Mouse (Mus musculus) MEL (cell line): ENCODE data around the gene Map3k15. TPM values are rescaled to one million over a fixed set of nuclear protein-coding genes. Genes with fewer than 3 reads are reported as not detected.
A peak's percentile ranks its signal among the peaks of the same experiment; 100 is the strongest.

Experiments used
- DNase-seq: peaks from one replicate; pipeline ENCODE4 v3.0.0; 2011; ENCODE audit warnings: low read depth, low spot score
- H3K27ac ChIP-seq: 2 replicates; pipeline ENCODE4 v1.5.1; 2012; ENCODE audit warnings: low read depth, mild to moderate bottlenecking, control low read depth, low read length, moderate library complexity; ENCODE audit not compliant: control insufficient read depth
- H3K27me3 ChIP-seq, 2 experiments: fragments of 150-350 bp in 1 of 2; sonication (generic) in 1 of 2; 2 replicates each; pipeline ENCODE4 v1.6.1; 2012; ENCODE audit warnings: low read length in 2 of 2, mild to moderate bottlenecking in 2 of 2, improper control_type of control experiment in 1 of 2, moderate library complexity in 1 of 2; ENCODE audit not compliant: insufficient read depth in 2 of 2, control insufficient read depth in 1 of 2
- H3K36me3 ChIP-seq, 2 experiments: 2 replicates each; pipeline ENCODE4 v1.6.1; 2012 to 2014; ENCODE audit warnings: low read length in 2 of 2, improper control_type of control experiment in 1 of 2, inconsistent platforms in 1 of 2, mild to moderate bottlenecking in 1 of 2; ENCODE audit not compliant: insufficient read depth in 2 of 2, control insufficient read depth in 1 of 2
- H3K4me1 ChIP-seq, 2 experiments: fragments of 150-350 bp in 1 of 2; sonication (generic) in 1 of 2; 2 replicates each; pipeline ENCODE4 v1.6.1; 2012; ENCODE audit warnings: low read length in 2 of 2, improper control_type of control experiment in 1 of 2, mild to moderate bottlenecking in 1 of 2; ENCODE audit not compliant: insufficient read depth in 2 of 2, control insufficient read depth in 1 of 2
- H3K4me3 ChIP-seq, 2 experiments: fragments of 150-350 bp in 1 of 2; sonication (generic) in 1 of 2; 2 replicates each; pipeline ENCODE4 v1.5.1; 2012; ENCODE audit warnings: low read depth in 2 of 2, low read length in 2 of 2, mild to moderate bottlenecking in 2 of 2, moderate library complexity in 2 of 2, control low read depth in 1 of 2, improper control_type of control experiment in 1 of 2; ENCODE audit not compliant: control insufficient read depth in 1 of 2, insufficient read depth in 1 of 2
- H3K79me2 ChIP-seq: 2 replicates; pipeline ENCODE4 v1.6.1; 2012; ENCODE audit warnings: mild to moderate bottlenecking, low read length, moderate library complexity; ENCODE audit not compliant: control insufficient read depth, poor library complexity, insufficient read depth
- H3K9ac ChIP-seq: 2 replicates; pipeline ENCODE4 v1.6.1; 2012; ENCODE audit warnings: low read depth, mild to moderate bottlenecking, control low read depth, low read length, moderate library complexity; ENCODE audit not compliant: control insufficient read depth, poor library complexity, severe bottlenecking
- H3K9me3 ChIP-seq: fragments of 150-350 bp; sonication (generic); replicated peaks from 2 replicates; pipeline ENCODE4 v1.6.1; 2012; ENCODE audit warnings: mild to moderate bottlenecking, low read length, improper control_type of control experiment, moderate library complexity; ENCODE audit not compliant: insufficient read depth
- BHLHE40 ChIP-seq: IDR thresholded peaks from 2 replicates; pipeline ENCODE4 v1.6.1; 2012; ENCODE audit warnings: low read depth, mild to moderate bottlenecking, inconsistent platforms, low read length, improper control_type of control experiment, borderline replicate concordance
- CTCF ChIP-seq, 3 experiments: IDR thresholded peaks in 2 of 3; conservative IDR thresholded peaks in 1 of 3; 2 replicates each; pipeline ENCODE4 v1.5.1; 2011 to 2012; ENCODE audit warnings: low read length in 3 of 3, low read depth in 2 of 3, mild to moderate bottlenecking in 2 of 3, improper control_type of control experiment in 1 of 3, inconsistent platforms in 1 of 3, mixed read lengths in 1 of 3, moderate library complexity in 1 of 3; ENCODE audit not compliant: control insufficient read depth in 1 of 3, insufficient read depth in 1 of 3, poor library complexity in 1 of 3, severe bottlenecking in 1 of 3
- EP300 ChIP-seq, 2 experiments: IDR thresholded peaks; 2 replicates each; pipeline ENCODE4 v1.6.1; 2011; ENCODE audit warnings: improper control_type of control experiment in 2 of 2, low read length in 2 of 2, low read depth in 1 of 2, mild to moderate bottlenecking in 1 of 2
- ETS1 ChIP-seq: IDR thresholded peaks from 2 replicates; pipeline ENCODE4 v1.6.1; 2012; ENCODE audit warnings: low read depth, mild to moderate bottlenecking, inconsistent platforms, low read length, improper control_type of control experiment, moderate library complexity
- GATA1 ChIP-seq: IDR thresholded peaks from 2 replicates; pipeline ENCODE4 v1.6.1; 2011; ENCODE audit warnings: low read depth, low read length, improper control_type of control experiment
- HCFC1 ChIP-seq: IDR thresholded peaks from 2 replicates; pipeline ENCODE4 v1.6.1; 2012; ENCODE audit warnings: low read depth, mild to moderate bottlenecking, inconsistent platforms, low read length, improper control_type of control experiment, moderate library complexity
- MAZ ChIP-seq: IDR thresholded peaks from 2 replicates; pipeline ENCODE4 v1.6.1; 2012; ENCODE audit warnings: low read depth, mild to moderate bottlenecking, inconsistent platforms, low read length, improper control_type of control experiment
- MXI1 ChIP-seq: IDR thresholded peaks from 2 replicates; pipeline ENCODE4 v1.6.1; 2011; ENCODE audit warnings: mild to moderate bottlenecking, low read depth, low read length, improper control_type of control experiment
- MYC ChIP-seq: IDR thresholded peaks from 2 replicates; pipeline ENCODE4 v1.6.1; 2011; ENCODE audit warnings: low read depth, mild to moderate bottlenecking, low read length, improper control_type of control experiment, moderate library complexity
- POLR2AphosphoS5 ChIP-seq: IDR thresholded peaks from 2 replicates; pipeline ENCODE4 v1.6.1; 2012; ENCODE audit warnings: low read depth, borderline replicate concordance, mild to moderate bottlenecking, inconsistent platforms, low read length, moderate library complexity, mixed read lengths
- RAD21 ChIP-seq: IDR thresholded peaks from 2 replicates; pipeline ENCODE4 v1.6.1; 2011; ENCODE audit warnings: mild to moderate bottlenecking, low read depth, low read length, improper control_type of control experiment
- SIN3A ChIP-seq: IDR thresholded peaks from 2 replicates; pipeline ENCODE4 v1.6.1; 2012; ENCODE audit warnings: low read length, improper control_type of control experiment, inconsistent platforms
- SMC3 ChIP-seq: IDR thresholded peaks from 2 replicates; pipeline ENCODE4 v1.6.1; 2011; ENCODE audit warnings: low read depth, low read length, improper control_type of control experiment
- USF1 ChIP-seq: IDR thresholded peaks from 2 replicates; pipeline ENCODE4 v1.6.1; 2014; ENCODE audit warnings: low read depth, mild to moderate bottlenecking, inconsistent platforms, low read length, improper control_type of control experiment, moderate library complexity
- USF2 ChIP-seq, 2 experiments: IDR thresholded peaks; 2 replicates each; pipeline ENCODE4 v1.6.1; 2011 to 2012; ENCODE audit warnings: improper control_type of control experiment in 2 of 2, low read length in 2 of 2, borderline replicate concordance in 1 of 2, inconsistent platforms in 1 of 2, low read depth in 1 of 2, mild to moderate bottlenecking in 1 of 2; ENCODE audit not compliant: insufficient read depth in 1 of 2
- ZC3H11A ChIP-seq: IDR thresholded peaks from 2 replicates; pipeline ENCODE4 v1.6.1; 2012; ENCODE audit warnings: low read depth, mild to moderate bottlenecking, inconsistent platforms, low read length, improper control_type of control experiment
- ZKSCAN1 ChIP-seq: IDR thresholded peaks from 2 replicates; pipeline ENCODE4 v1.6.1; 2012; ENCODE audit warnings: low read depth, mild to moderate bottlenecking, inconsistent platforms, low read length, improper control_type of control experiment, moderate library complexity
- ZMIZ1 ChIP-seq: IDR thresholded peaks from 2 replicates; pipeline ENCODE4 v1.6.1; 2012; ENCODE audit warnings: low read depth, mild to moderate bottlenecking, inconsistent platforms, low read length, improper control_type of control experiment, moderate library complexity
- ZNF384 ChIP-seq: IDR thresholded peaks from 2 replicates; pipeline ENCODE4 v1.6.1; 2012; ENCODE audit warnings: low read depth, mild to moderate bottlenecking, inconsistent platforms, low read length, improper control_type of control experiment
- polyA plus RNA-seq, 2 experiments: library from polyadenylated mRNA; stranded (reverse) in 1 of 2; unstranded in 1 of 2; fragments of >175 nt in 1 of 2; fragments of >200 nt in 1 of 2; gene quantifications; 2 replicates each; pipeline versions ENCODE4 v1.2.1 to v1.2.4; 2012; ENCODE audit warnings: low replicate concordance in 2 of 2, low read depth in 1 of 2; ENCODE audit not compliant: insufficient read length in 2 of 2, insufficient read depth in 1 of 2, missing spikeins in 1 of 2
- total RNA-seq: library from RNA; depleted of rRNA; stranded (reverse); fragments of 300-350 nt; gene quantifications from 2 replicates; pipeline ENCODE4 v1.2.3, GENCODE M21; 2012

Gene Map3k15
- total and polyA plus RNA-seq, 3 experiments = 14.8 to 16.9 TPM; not detected in 1

DNA sequence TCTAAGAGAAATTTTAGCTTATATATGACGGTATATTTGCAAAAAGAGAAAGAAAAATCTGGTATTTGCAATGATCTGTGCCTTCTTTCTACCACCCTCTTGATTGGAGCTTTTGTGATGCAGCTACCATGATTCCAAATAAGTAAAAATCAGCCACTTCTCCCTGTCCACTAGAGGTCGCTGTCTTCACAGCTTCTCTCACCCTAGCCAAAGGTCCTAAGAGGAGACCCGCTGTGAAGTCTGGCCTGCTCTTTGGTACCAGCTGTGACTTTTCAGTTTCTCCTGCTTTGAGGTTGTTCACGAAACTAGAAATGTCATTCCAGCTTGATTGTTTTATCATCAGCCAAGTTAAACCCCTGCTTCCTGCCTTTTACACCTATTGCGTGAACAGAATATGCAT, 14.5 kb upstream of the Map3k15 start:
- Histone ChIP-seq H3K9ac (peak overlapping the region; percentile 20), H3K27ac (no peak overlapping the region), H3K79me2 (no peaks in the 10 kb centered on the region), H3K4me1 (peaks cover 2 to 10% of the 10 kb centered on the region in 2 experiments; a peak in 2 of 4 replicates), H3K27me3 (no peaks in the 10 kb centered on the region), H3K9me3 (no peaks in the 10 kb centered on the region), H3K4me3 (no peak overlapping the region), H3K36me3 (peaks cover 0 to 7% of the 10 kb centered on the region in 2 experiments; a peak in 2 of 4 replicates)
- peak; percentile 88 for DNase-seq
- TF ChIP-seq ZMIZ1 (no peak), GATA1 (no peak), SMC3 (peak; percentile 93), ZC3H11A (peak; percentile 66), CTCF (IDR thresholded peaks at IDR 0.05 in 2 of 3, conservative IDR thresholded peaks at IDR 0.05 in 1 of 3; ENCODE audit: control insufficient read depth in 1 of 3, insufficient read depth in 1 of 3, low read depth in 2 of 3, low read length in 3 of 3, poor library complexity in 1 of 3, severe bottlenecking in 1 of 3) (peak; percentile 80 to 97 (median 92)), MYC (no peak), RAD21 (peak; percentile 91), USF1 (no peak), ZKSCAN1 (no peak)

- Histone ChIP-seq H3K79me2 (no peaks in the 10 kb centered on the region), H3K4me1 (peaks cover 2 to 10% of the 10 kb centered on the region in 2 experiments; a peak in 2 of 4 replicates), H3K27ac (no peak overlapping the region), H3K36me3 (peaks cover 0 to 7% of the 10 kb centered on the region in 2 experiments; a peak in 2 of 4 replicates), H3K4me3 (no peak overlapping the region), H3K9ac (no peak overlapping the region), H3K27me3 (no peaks in the 10 kb centered on the region), H3K9me3 (no peaks in the 10 kb centered on the region)
- peak; percentile 56 for DNase-seq
- TF ChIP-seq ZNF384 = peak; percentile 87
- no peak for TF ChIP-seq MAZ
- peak; percentile 10; the same call in 1 of the 2 replicates for TF ChIP-seq SMC3
Observed at GRCm38 (mm10) chrX:159976243-159976642, 12.0 kb upstream of the Map3k15 start.

DNA sequence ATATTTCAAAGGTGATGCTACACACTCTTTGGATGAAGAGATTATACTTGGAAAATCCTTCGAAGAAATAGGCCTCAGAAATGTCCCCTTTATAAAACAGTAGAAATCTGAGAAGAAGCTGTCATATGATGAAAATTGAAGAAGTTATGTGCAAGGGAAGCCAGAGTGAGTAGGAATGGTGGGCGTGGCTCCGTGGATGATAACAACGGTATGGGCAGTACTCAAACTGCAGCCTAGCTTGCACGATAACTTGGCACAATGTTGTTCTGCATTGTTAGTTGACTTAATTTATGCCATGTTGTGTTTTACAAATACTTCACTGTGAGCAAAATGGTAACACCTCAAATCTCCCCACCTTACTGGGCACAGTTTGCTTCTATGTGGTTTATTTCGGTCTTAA, 7.6 kb downstream of the Map3k15 start:
- no peaks in the 10 kb centered on the region for H3K27me3 ChIP-seq
- no peaks in the 10 kb centered on the region for H3K79me2 ChIP-seq
- H3K9ac ChIP-seq = no peak overlapping the region

More for the DNA sequence above, 7.6 kb downstream of the Map3k15 start:
- peak; percentile 54; the same call in 1 of the 2 replicates for TF ChIP-seq SIN3A
- TF ChIP-seq HCFC1 = 0 out of 2 replicates have a peak, but pooled peaks have one; percentile 21
- TF ChIP-seq EP300 (IDR thresholded peaks at IDR 0.05; ENCODE audit: low read depth in 1 of 2, low read length in 2 of 2) = peak; percentile 35 to 48; a peak in 3 of 4 replicates
- TF ChIP-seq POLR2AphosphoS5 = no peak
- no peak for TF ChIP-seq BHLHE40
- TF ChIP-seq USF1 = no peak
- 0 out of 2 replicates have a peak, but pooled peaks have one; percentile 24 for TF ChIP-seq ETS1
- peak; percentile 63; the same call in 1 of the 2 replicates for TF ChIP-seq MXI1
- 0 out of 2 replicates have a peak, but pooled peaks have one; percentile 13 for TF ChIP-seq MYC
- peak; percentile 51; the same call in 1 of the 2 replicates for TF ChIP-seq GATA1
- no peak for TF ChIP-seq USF2 (IDR thresholded peaks at IDR 0.05; ENCODE audit: borderline replicate concordance in 1 of 2, insufficient read depth in 1 of 2, low read depth in 1 of 2, low read length in 2 of 2)
- TF ChIP-seq, all 39 proteins: peak for 7
- Histone ChIP-seq H3K9me3 (no peaks in the 10 kb centered on the region), H3K27ac (peak overlapping the region; percentile 55; the same call in 1 of the 2 replicates), H3K4me1 (peaks cover 3 to 7% of the 10 kb centered on the region in 2 experiments; a peak in 3 of 4 replicates), H3K4me3 (no peak overlapping the region), H3K36me3 (peaks cover 0 to 13% of the 10 kb centered on the region in 2 experiments; a peak in 2 of 4 replicates)
- DNase-seq = peak; percentile 86
